Mouse (Mus musculus): ENCODE data around the gene Gm13278. TPM values are rescaled to one million over a fixed set of nuclear protein-coding genes. Genes with fewer than 3 reads are reported as not detected.

Gm13278 gene
- polyA plus RNA-seq, 1 experiment from 2014 or later: not detected

Other genes starting within 250 kb of the Gm13278 start
- gene Ifna15, start 233.3 kb upstream of the Gm13278 start, polyA plus RNA-seq (2015; fragmentation: Nextera tagmentation; extraction: Ambion mirVana): not detected in 2 replicates
- not detected in 2 replicates for gene Ifna14, start 219.8 kb upstream of the Gm13278 start, polyA plus RNA-seq (2015; fragmentation: Nextera tagmentation; extraction: Ambion mirVana)
- not detected in 2 replicates for gene Ifna9, start 199.2 kb upstream of the Gm13278 start, polyA plus RNA-seq (2015; fragmentation: Nextera tagmentation; extraction: Ambion mirVana)
- gene Ifna12, start 188.2 kb upstream of the Gm13278 start, polyA plus RNA-seq (2015; fragmentation: Nextera tagmentation; extraction: Ambion mirVana): not detected in 2 replicates
- gene C87499, start 157.1 kb upstream of the Gm13278 start, polyA plus RNA-seq (2015; fragmentation: Nextera tagmentation; extraction: Ambion mirVana): not detected in 2 replicates
- gene Ifna13, start 147.1 kb upstream of the Gm13278 start, polyA plus RNA-seq (2015; fragmentation: Nextera tagmentation; extraction: Ambion mirVana): not detected in 2 replicates
- gene Ifna16, start 114.6 kb upstream of the Gm13278 start, polyA plus RNA-seq (2015; fragmentation: Nextera tagmentation; extraction: Ambion mirVana): not detected in 2 replicates
- not detected in 2 replicates for gene Ifna2, start 107.6 kb upstream of the Gm13278 start, polyA plus RNA-seq (2015; fragmentation: Nextera tagmentation; extraction: Ambion mirVana)
- not detected in 2 replicates for gene Ifnab, start 100.2 kb upstream of the Gm13278 start, polyA plus RNA-seq (2015; fragmentation: Nextera tagmentation; extraction: Ambion mirVana)
- 0.62 and 1.4 TPM in 2 replicates for gene Gm26566, start 69.7 kb upstream of the Gm13278 start, polyA plus RNA-seq (2015; fragmentation: Nextera tagmentation; extraction: Ambion mirVana)
- gene Klhl9, start 69.1 kb upstream of the Gm13278 start, polyA plus RNA-seq (2015; fragmentation: Nextera tagmentation; extraction: Ambion mirVana): 63.4 and 69.9 TPM in 2 replicates
- gene Gm13271, start 36.7 kb upstream of the Gm13278 start, polyA plus RNA-seq (2015; fragmentation: Nextera tagmentation; extraction: Ambion mirVana): not detected in 2 replicates
- 0.21 TPM in 1 of 2 replicates, not detected in the other for gene Gm13283, start 31.4 kb upstream of the Gm13278 start, polyA plus RNA-seq (2015; fragmentation: Nextera tagmentation; extraction: Ambion mirVana)
- gene Gm13290, start 17.7 kb upstream of the Gm13278 start, polyA plus RNA-seq (2015; fragmentation: Nextera tagmentation; extraction: Ambion mirVana): 0.44 and 0.83 TPM in 2 replicates
- gene Gm13289, start 14.6 kb upstream of the Gm13278 start, polyA plus RNA-seq (2015; fragmentation: Nextera tagmentation; extraction: Ambion mirVana): not detected in 2 replicates
- 0.28 TPM in 1 of 2 replicates, not detected in the other for gene Gm13272, start 11.7 kb upstream of the Gm13278 start, polyA plus RNA-seq (2015; fragmentation: Nextera tagmentation; extraction: Ambion mirVana)
- 0.11 TPM in 1 of 2 replicates, not detected in the other for gene Ifnz, start 9.4 kb upstream of the Gm13278 start, polyA plus RNA-seq (2015; fragmentation: Nextera tagmentation; extraction: Ambion mirVana)
- not detected in 2 replicates for gene Gm13276, start 5.8 kb upstream of the Gm13278 start, polyA plus RNA-seq (2015; fragmentation: Nextera tagmentation; extraction: Ambion mirVana)
- not detected in 2 replicates for gene Gm13277, start 2.9 kb upstream of the Gm13278 start, polyA plus RNA-seq (2015; fragmentation: Nextera tagmentation; extraction: Ambion mirVana)
- not detected in 2 replicates for gene Gm13275, start 2.9 kb downstream of the Gm13278 start, polyA plus RNA-seq (2015; fragmentation: Nextera tagmentation; extraction: Ambion mirVana)
- not detected in 2 replicates for gene Gm13279, start 5.8 kb downstream of the Gm13278 start, polyA plus RNA-seq (2015; fragmentation: Nextera tagmentation; extraction: Ambion mirVana)
- gene Gm13285, start 8.1 kb downstream of the Gm13278 start, polyA plus RNA-seq (2015; fragmentation: Nextera tagmentation; extraction: Ambion mirVana): 0.47 and 0.53 TPM in 2 replicates
- not detected in 2 replicates for gene Gm13287, start 11.7 kb downstream of the Gm13278 start, polyA plus RNA-seq (2015; fragmentation: Nextera tagmentation; extraction: Ambion mirVana)
- gene Gm13288, start 14.0 kb downstream of the Gm13278 start, polyA plus RNA-seq (2015; fragmentation: Nextera tagmentation; extraction: Ambion mirVana): not detected in 2 replicates
- not detected in 2 replicates for gene Ifna7, start 24.7 kb downstream of the Gm13278 start, polyA plus RNA-seq (2015; fragmentation: Nextera tagmentation; extraction: Ambion mirVana)
- not detected in 2 replicates for gene Ifna11, start 28.4 kb downstream of the Gm13278 start, polyA plus RNA-seq (2015; fragmentation: Nextera tagmentation; extraction: Ambion mirVana)
- gene Ifna6, start 35.9 kb downstream of the Gm13278 start, polyA plus RNA-seq (2015; fragmentation: Nextera tagmentation; extraction: Ambion mirVana): not detected in 2 replicates
- gene Ifna5, start 44.0 kb downstream of the Gm13278 start, polyA plus RNA-seq (2015; fragmentation: Nextera tagmentation; extraction: Ambion mirVana): not detected in 2 replicates
- not detected in 2 replicates for gene Ifna4, start 50.3 kb downstream of the Gm13278 start, polyA plus RNA-seq (2015; fragmentation: Nextera tagmentation; extraction: Ambion mirVana)
- not detected in 2 replicates for gene Ifna1, start 58.5 kb downstream of the Gm13278 start, polyA plus RNA-seq (2015; fragmentation: Nextera tagmentation; extraction: Ambion mirVana)
- not detected in 2 replicates for gene Ifne, start 88.7 kb downstream of the Gm13278 start, polyA plus RNA-seq (2015; fragmentation: Nextera tagmentation; extraction: Ambion mirVana)